Mouse (Mus musculus): ENCODE data around the gene Dip2c. TPM values are rescaled to one million over a fixed set of nuclear protein-coding genes. Genes with fewer than 3 reads are reported as not detected.
A peak's percentile ranks its signal among the peaks of the same experiment; 100 is the strongest.

Dip2c gene
- total and polyA plus RNA-seq, 2 experiments from 2014 or later = 7.1 to 63.6 TPM

- no peak for TF ChIP-seq CTCF (IDR thresholded peaks at IDR 0.05; ENCODE audit: low read depth)
- no peak for TF ChIP-seq EP300 (IDR thresholded peaks at IDR 0.05; ENCODE audit: low read depth)
- H3K27ac ChIP-seq (ENCODE audit: low read depth) = no peak overlapping the region
- H3K9ac ChIP-seq (replicated peaks; ENCODE audit: low read depth, low read length) = no peak overlapping the region
- no peaks in the 10 kb centered on the region for H3K9me3 ChIP-seq (replicated peaks; ENCODE audit: control insufficient read depth, low read length)
- no peak overlapping the region for H3K4me3 ChIP-seq (ENCODE audit: low read depth, low read length)
- peaks cover 28% of the 10 kb centered on the region for H3K36me3 ChIP-seq (replicated peaks; ENCODE audit: control insufficient read depth, insufficient read depth, low read length)
- H3K4me2 ChIP-seq (ENCODE audit: low read depth, low read length) = no peak overlapping the region
- H3K27me3 ChIP-seq (ENCODE audit: control insufficient read depth, insufficient read depth, low read length) = no peaks in the 10 kb centered on the region
- DNase-seq (ENCODE audit: low spot score) = peak; percentile 27
- 0 out of 2 replicates have a peak, but pooled peaks have one; percentile 20 for ATAC-seq (ENCODE audit: insufficient read depth, low read depth)
- no peaks in the 10 kb centered on the region; the same call in 1 of the 2 replicates for H3K4me1 ChIP-seq (ENCODE audit: control insufficient read depth, insufficient read depth)
- 65% methylated on average over 4 of the region's 4 CpGs for WGBS
Measured at GRCm38 (mm10) chr13:9578456-9578855, 302.1 kb downstream of the Dip2c start.

- peaks cover 19% of the 10 kb centered on the region for H3K36me3 ChIP-seq (replicated peaks; ENCODE audit: control insufficient read depth, insufficient read depth, low read length)
- no peak for ATAC-seq (ENCODE audit: insufficient read depth, low read depth)
- no peaks in the 10 kb centered on the region for H3K27me3 ChIP-seq (ENCODE audit: control insufficient read depth, insufficient read depth, low read length)
- no peaks in the 10 kb centered on the region; the same call in 1 of the 2 replicates for H3K4me1 ChIP-seq (ENCODE audit: control insufficient read depth, insufficient read depth)
- no peak overlapping the region for H3K4me2 ChIP-seq (ENCODE audit: low read depth, low read length)
- H3K9me3 ChIP-seq (replicated peaks; ENCODE audit: control insufficient read depth, low read length) = no peaks in the 10 kb centered on the region
- DNase-seq (ENCODE audit: low spot score) = no peak
- H3K9ac ChIP-seq (replicated peaks; ENCODE audit: low read depth, low read length) = no peak overlapping the region
- H3K4me3 ChIP-seq (ENCODE audit: low read depth, low read length) = no peak overlapping the region
- TF ChIP-seq CTCF (IDR thresholded peaks at IDR 0.05; ENCODE audit: low read depth) = no peak
- no peak for TF ChIP-seq EP300 (IDR thresholded peaks at IDR 0.05; ENCODE audit: low read depth)
- H3K27ac ChIP-seq (ENCODE audit: low read depth) = 0 out of 2 replicates have a peak overlapping the region, but pooled peaks have one; percentile 38
Measured at GRCm38 (mm10) chr13:9581821-9582220, 305.5 kb downstream of the Dip2c start.

GRCm38 (mm10) chr13:9583579-9583978, 307.3 kb downstream of the Dip2c start:
- Histone ChIP-seq H3K9me3 (replicated peaks; ENCODE audit: control insufficient read depth, low read length) (no peaks in the 10 kb centered on the region), H3K4me2 (ENCODE audit: low read depth, low read length) (no peak overlapping the region), H3K4me3 (ENCODE audit: low read depth, low read length) (no peak overlapping the region), H3K27ac (ENCODE audit: low read depth) (no peak overlapping the region), H3K9ac (replicated peaks; ENCODE audit: low read depth, low read length) (no peak overlapping the region), H3K36me3 (replicated peaks; ENCODE audit: control insufficient read depth, insufficient read depth, low read length) (peaks cover 17% of the 10 kb centered on the region), H3K27me3 (ENCODE audit: control insufficient read depth, insufficient read depth, low read length) (no peaks in the 10 kb centered on the region), H3K4me1 (ENCODE audit: control insufficient read depth, insufficient read depth) (no peaks in the 10 kb centered on the region; the same call in 1 of the 2 replicates)
- DNase-seq (ENCODE audit: low spot score) (no peak), ATAC-seq (ENCODE audit: insufficient read depth, low read depth) (no peak)
- TF ChIP-seq CTCF (IDR thresholded peaks at IDR 0.05; ENCODE audit: low read depth) (no peak), EP300 (IDR thresholded peaks at IDR 0.05; ENCODE audit: low read depth) (no peak)

- 73% methylated on average over 6 of the region's 6 CpGs for WGBS
- DNase-seq (ENCODE audit: low spot score) (no peak), ATAC-seq (ENCODE audit: insufficient read depth, low read depth) (no peak)
- Histone ChIP-seq H3K27ac (ENCODE audit: low read depth) (no peak overlapping the region), H3K36me3 (replicated peaks; ENCODE audit: control insufficient read depth, insufficient read depth, low read length) (peaks cover 25% of the 10 kb centered on the region; the same call in 1 of the 2 replicates), H3K9ac (replicated peaks; ENCODE audit: low read depth, low read length) (no peak overlapping the region), H3K9me3 (replicated peaks; ENCODE audit: control insufficient read depth, low read length) (no peaks in the 10 kb centered on the region), H3K4me2 (ENCODE audit: low read depth, low read length) (no peak overlapping the region), H3K4me1 (ENCODE audit: control insufficient read depth, insufficient read depth) (no peaks in the 10 kb centered on the region), H3K27me3 (ENCODE audit: control insufficient read depth, insufficient read depth, low read length) (no peaks in the 10 kb centered on the region), H3K4me3 (ENCODE audit: low read depth, low read length) (no peak overlapping the region)
- TF ChIP-seq CTCF (IDR thresholded peaks at IDR 0.05; ENCODE audit: low read depth) (no peak), EP300 (IDR thresholded peaks at IDR 0.05; ENCODE audit: low read depth) (no peak)
Measured at GRCm38 (mm10) chr13:9599334-9600096, 323.2 kb downstream of the Dip2c start.

- Histone ChIP-seq H3K27ac (ENCODE audit: low read depth) (no peak overlapping the region), H3K4me3 (ENCODE audit: low read depth, low read length) (no peak overlapping the region), H3K36me3 (replicated peaks; ENCODE audit: control insufficient read depth, insufficient read depth, low read length) (peaks cover 36% of the 10 kb centered on the region), H3K9me3 (replicated peaks; ENCODE audit: control insufficient read depth, low read length) (no peaks in the 10 kb centered on the region), H3K27me3 (ENCODE audit: control insufficient read depth, insufficient read depth, low read length) (no peaks in the 10 kb centered on the region), H3K4me2 (ENCODE audit: low read depth, low read length) (no peak overlapping the region), H3K9ac (replicated peaks; ENCODE audit: low read depth, low read length) (no peak overlapping the region), H3K4me1 (ENCODE audit: control insufficient read depth, insufficient read depth) (no peaks in the 10 kb centered on the region)
- TF ChIP-seq CTCF (IDR thresholded peaks at IDR 0.05; ENCODE audit: low read depth) = no peak
- no peak for TF ChIP-seq EP300 (IDR thresholded peaks at IDR 0.05; ENCODE audit: low read depth)
- ATAC-seq (ENCODE audit: insufficient read depth, low read depth) (no peak), DNase-seq (ENCODE audit: low spot score) (no peak)
- WGBS = 74% methylated on average over 3 of the region's 3 CpGs
Measured at GRCm38 (mm10) chr13:9601350-9601749, 325.0 kb downstream of the Dip2c start.

All from heart, postnatal 0 days (tissue).